Mouse (Mus musculus) skeletal muscle tissue, postnatal 0 days (tissue): ENCODE results near the gene Plxdc1. TPM values are rescaled to one million over a fixed set of nuclear protein-coding genes. Genes with fewer than 3 reads are reported as not detected.

ENCODE experiments used
- microRNA-seq, 2 experiments: library from miRNA; unstranded; fragments of <30 nt; microRNA quantifications; one replicate each; pipeline ENCODE4; 2016
- polyA plus RNA-seq: library from polyadenylated mRNA; unstranded; fragments of >200 nt; fragmentation: Nextera tagmentation; extraction: Ambion mirVana; gene quantifications from 2 replicates; pipeline ENCODE4 v1.2.1, GENCODE M21; 2015

The Plxdc1 gene
- 2.7 TPM in 2 replicates for polyA plus RNA-seq

DNA sequence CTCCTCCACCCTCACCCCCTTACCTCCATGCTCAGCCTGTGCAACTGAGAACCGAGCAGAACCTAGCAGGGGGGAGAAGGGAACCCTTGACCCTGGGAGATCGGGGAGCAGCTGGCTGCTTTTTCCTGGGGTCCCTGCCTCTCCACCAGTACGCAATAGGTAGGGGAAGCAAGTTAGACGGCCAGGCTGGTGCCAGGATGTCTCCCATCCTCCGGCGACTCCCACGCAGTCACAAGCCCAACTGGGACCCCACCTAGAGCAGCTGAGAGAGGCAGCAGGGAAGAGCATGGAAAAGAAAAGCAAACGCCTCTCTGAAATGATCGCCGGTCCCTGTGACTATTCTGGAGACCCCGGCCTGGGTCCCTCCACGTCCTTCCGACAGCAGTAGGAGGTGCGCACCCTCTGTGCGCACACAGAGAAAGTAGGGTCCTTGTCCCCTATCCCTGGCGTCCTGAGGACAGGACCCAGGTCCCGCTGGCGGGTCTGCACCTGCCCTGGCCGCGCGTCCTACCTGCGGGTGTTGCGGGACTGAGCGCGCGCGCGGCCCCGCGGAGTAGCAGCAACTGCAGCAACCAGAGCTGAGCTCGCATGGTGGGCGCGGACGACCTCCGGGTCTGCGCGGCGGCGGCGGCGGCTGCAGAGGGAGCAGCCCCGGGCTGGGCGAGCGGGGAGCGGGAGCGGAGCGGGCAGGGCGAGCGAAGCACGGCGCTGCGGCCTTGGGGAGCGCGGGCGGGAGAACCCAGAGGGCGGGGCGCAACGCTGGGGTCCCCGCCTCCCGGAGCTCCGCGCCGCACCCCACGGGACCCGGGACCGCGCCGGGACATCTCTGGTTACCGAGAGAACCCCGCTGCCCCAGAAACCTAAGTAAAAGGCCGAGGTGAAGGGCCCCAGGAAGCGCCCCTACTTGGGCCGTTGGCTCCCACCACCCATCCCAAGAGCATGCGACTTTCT is at the start of gene Plxdc1:
TSS of gene Plxdc1 (minus strand) at position 718 of the 951 bp plus-strand sequence.

DNA sequence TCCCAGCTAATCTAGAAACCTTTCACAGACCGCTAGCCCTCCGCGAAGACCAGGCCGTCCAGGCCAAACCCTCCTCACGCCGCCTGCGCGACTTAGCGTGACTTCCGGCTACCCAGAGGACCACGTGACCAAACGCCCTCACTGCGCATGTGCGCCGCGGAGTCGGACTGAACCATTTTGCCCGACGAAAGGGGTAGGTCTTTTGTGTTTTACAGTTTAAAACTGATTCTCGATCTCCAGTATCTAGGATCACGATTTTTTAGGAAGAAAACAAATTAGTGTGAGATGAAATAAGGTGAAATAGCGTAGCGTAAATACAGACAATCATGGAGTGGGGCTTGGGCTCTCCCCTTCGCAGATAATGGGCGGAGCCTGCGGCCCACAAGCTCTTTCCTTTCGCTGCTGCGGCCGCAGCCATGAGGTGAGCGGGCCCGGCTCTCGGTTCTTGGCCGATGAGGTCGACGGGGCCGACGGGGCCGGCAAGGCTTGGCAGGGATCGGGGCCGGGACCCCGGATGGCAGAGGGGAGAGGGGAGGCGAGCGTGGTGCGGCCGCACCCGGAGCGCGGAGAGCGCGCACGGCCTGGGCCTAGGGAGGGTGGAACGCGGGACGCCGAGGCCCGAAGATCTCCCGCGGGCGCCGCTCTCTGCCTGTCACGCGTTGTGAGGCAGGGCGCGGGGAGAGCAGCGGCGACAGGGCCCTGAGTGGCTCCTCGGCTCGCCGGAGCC is 40.5 kb upstream of the Plxdc1 start, which contains the start of gene Rpl19:
TSS of gene Rpl19 (plus strand) at position 141 of the 727 bp plus-strand sequence.

DNA sequence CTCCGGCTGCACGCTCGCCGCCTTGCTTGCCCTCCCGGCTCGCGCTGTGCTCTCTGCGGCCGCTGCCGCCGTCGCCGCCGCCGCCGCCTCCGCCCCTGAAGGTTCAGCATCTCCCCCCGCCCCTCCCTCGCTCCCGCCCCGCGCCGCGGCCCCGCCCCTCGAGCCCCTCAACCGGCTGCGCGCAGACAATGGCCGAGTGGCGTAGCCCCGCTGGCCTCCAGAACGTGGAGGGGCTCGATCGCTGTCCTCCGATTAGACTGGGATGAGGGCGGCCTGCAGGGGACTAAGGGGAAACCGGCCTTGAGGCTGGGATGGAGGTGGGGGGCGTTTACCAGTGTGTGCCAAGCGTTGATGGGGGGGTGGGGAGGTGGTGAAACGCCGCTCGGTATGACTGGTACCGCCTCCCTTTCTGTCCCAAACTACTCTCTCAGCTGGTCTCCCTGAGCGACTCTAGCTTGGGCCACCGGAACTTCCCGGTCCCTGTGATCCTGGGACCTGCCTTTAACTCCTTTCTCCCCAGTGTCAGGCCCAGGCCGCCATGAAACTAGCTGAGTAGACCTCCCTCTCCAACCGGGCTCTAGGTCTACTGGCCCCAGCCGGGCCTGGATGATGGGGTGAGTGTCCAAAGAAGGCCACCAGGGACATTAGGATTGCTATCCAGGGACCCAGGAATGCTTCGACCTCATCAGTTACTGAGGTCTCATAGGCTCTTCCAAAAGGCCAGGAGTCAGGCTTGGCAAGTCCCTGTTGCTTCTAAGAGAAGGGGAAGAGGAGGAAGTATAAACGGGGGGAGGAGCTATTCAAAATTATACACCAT is 36.5 kb upstream of the Plxdc1 start, which contains the start of gene Cacnb1:
TSS of gene Cacnb1 (minus strand) at position 480 of the 817 bp plus-strand sequence.

DNA sequence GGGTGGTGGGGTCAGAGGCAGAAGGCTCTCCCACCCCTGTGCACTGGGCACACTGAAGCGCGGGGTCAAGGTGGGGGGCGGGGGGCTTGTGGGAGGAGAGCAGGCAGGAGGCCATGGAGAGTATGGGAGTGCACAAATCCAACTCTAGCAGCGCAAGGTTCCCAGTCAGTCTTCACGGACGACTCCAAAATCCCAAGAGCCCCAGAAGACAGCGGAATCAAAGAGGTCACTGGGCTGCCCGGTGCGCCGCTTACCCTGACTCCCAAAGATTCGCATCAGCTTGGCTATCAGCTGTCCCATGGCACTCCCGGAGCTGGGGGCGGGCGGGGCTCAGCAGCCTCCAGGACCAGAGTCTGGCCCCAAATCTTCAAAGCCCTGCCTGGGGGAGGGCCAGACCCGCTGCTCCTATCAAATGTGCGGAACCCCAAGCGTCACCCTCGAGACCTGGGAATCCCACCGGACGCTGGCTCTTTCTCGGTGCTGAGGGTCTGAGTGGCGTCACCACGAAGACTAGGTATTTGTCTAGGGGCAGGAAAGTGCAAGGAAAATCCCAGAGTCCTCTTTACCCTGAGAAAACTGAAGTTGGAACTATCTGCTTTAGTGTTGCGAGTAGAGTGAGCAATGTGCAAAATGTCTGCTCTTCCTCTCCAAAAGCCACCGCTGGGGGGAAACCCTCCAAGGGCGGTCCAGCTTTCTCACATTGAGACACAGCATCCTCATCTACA is 9.5 kb upstream of the Plxdc1 start, which contains the start of gene Arl5c:
TSS of gene Arl5c (minus strand) at position 618 of the 725 bp plus-strand sequence.

DNA sequence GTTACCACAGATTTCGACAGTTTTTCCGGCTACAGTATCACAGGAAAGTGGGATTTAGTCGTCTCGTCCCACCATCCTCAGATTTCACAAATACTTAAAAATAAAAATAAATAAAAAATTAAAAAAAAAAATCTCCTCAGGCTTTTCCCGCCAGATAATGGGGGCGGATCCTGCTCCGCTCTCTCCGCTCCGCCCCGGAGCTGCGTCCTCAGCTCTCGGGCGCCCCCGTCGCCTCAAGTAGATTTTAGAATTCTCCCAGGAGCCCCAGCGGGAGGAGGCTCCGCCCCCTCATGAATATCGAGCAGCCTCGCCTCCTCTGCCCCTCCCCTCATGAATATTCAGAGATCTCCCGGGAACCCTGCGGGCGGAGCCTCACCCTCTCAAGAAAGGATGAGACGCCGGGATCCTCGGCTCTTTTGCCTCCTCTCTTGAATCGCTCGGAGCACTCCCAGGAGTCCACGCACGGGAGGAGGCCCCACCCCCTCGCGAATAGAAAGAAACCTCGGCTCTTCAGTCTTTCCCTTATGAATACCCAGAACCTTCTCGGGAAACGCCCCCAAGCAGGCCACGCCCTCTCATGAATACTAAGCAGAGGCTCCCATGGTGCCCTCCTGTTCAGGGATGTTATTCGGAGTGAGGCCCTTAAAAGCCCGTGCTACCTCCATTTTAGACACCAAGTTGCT is 102.2 kb downstream of the Plxdc1 start, which contains the start of gene Fbxo47:
TSS of gene Fbxo47 (minus strand) at position 237 of the 683 bp plus-strand sequence.

Small RNA genes within 50 kb of the gene (microRNA-seq; reads per million reads assigned to microRNA genes)
- 0 reads per million in 2 experiments for gene Gm22461
- gene Gm27597 = 0 reads per million in 2 experiments

Other genes with a start within 250 kb of the Plxdc1 start
- gene Pip4k2b, start 241.7 kb downstream of the Plxdc1 start, polyA plus RNA-seq = 1.9 TPM in 2 replicates
- gene Cwc25, start 219.9 kb downstream of the Plxdc1 start, polyA plus RNA-seq = 7.7 and 9.0 TPM in 2 replicates
- not detected in 2 replicates for gene 1700001P01Rik, start 210.5 kb downstream of the Plxdc1 start, polyA plus RNA-seq
- gene Rpl23, start 204.0 kb downstream of the Plxdc1 start, polyA plus RNA-seq = 394 and 459 TPM in 2 replicates
- 32.7 and 42.2 TPM in 2 replicates for gene Lasp1, start 187.4 kb downstream of the Plxdc1 start, polyA plus RNA-seq
- 1.3 and 1.4 TPM in 2 replicates for gene B230217C12Rik, start 145.7 kb downstream of the Plxdc1 start, polyA plus RNA-seq
- 0.13 and 0.22 TPM in 2 replicates for gene Fbxo47, start 102.3 kb downstream of the Plxdc1 start, polyA plus RNA-seq
- gene Arl5c, start 9.7 kb upstream of the Plxdc1 start, polyA plus RNA-seq = 3.6 and 3.8 TPM in 2 replicates
- gene Cacnb1, start 36.6 kb upstream of the Plxdc1 start, polyA plus RNA-seq = 161 and 177 TPM in 2 replicates
- gene Rpl19, start 40.3 kb upstream of the Plxdc1 start, polyA plus RNA-seq = 753 and 773 TPM in 2 replicates
- gene Stac2, start 67.0 kb upstream of the Plxdc1 start, polyA plus RNA-seq = 0.49 and 0.73 TPM in 2 replicates
- gene Fbxl20, start 164.0 kb upstream of the Plxdc1 start, polyA plus RNA-seq = 7.9 and 8.8 TPM in 2 replicates
- gene Med1, start 206.8 kb upstream of the Plxdc1 start, polyA plus RNA-seq = 26.1 and 26.9 TPM in 2 replicates
- gene Cdk12, start 216.6 kb upstream of the Plxdc1 start, polyA plus RNA-seq = 3.9 and 4.0 TPM in 2 replicates